Mouse (Mus musculus) stomach, embryonic 16.5 days (tissue): ENCODE data around the gene Minpp1. TPM values are rescaled to one million over a fixed set of nuclear protein-coding genes. Genes with fewer than 3 reads are reported as not detected.

Source experiments
- ATAC-seq: fragments of 200-750 bp; cut with Nextera tagmentation; 2 replicates; pipeline ENCODE4 v1.8.0; 2017; ENCODE audit warnings: moderate number of reproducible peaks, moderate TSS enrichment; ENCODE audit not compliant: insufficient read depth, low FRiP score
- H3K27ac ChIP-seq: fragments of 300-500 bp; sonication (generic); 2 replicates; pipeline ENCODE4 v1.5.1; 2014; ENCODE audit warnings: low read length
- H3K27me3 ChIP-seq: fragments of 300-500 bp; sonication (generic); 2 replicates; pipeline ENCODE4 v1.6.1; 2014; ENCODE audit warnings: low read length, control low read depth, mixed read lengths; ENCODE audit not compliant: control insufficient read depth, insufficient read depth
- H3K36me3 ChIP-seq: fragments of 300-500 bp; sonication (generic); 2 replicates; pipeline ENCODE4 v1.6.1; 2014; ENCODE audit warnings: low read length; ENCODE audit not compliant: control insufficient read depth, insufficient read depth
- H3K4me1 ChIP-seq: fragments of 300-500 bp; sonication (generic); 2 replicates; pipeline ENCODE4 v1.6.1; 2014; ENCODE audit warnings: low read length, control low read depth, mixed read lengths; ENCODE audit not compliant: control insufficient read depth, insufficient read depth
- H3K4me2 ChIP-seq: fragments of 300-500 bp; sonication (generic); 2 replicates; pipeline ENCODE4 v1.6.1; 2014; ENCODE audit warnings: low read depth, low read length, mixed read lengths
- H3K4me3 ChIP-seq: fragments of 300-500 bp; sonication (generic); replicated peaks from 2 replicates; pipeline ENCODE4 v1.5.1; 2014; ENCODE audit warnings: mild to moderate bottlenecking, low read length
- H3K9ac ChIP-seq: fragments of 300-500 bp; sonication (generic); 2 replicates; pipeline ENCODE4 v1.6.1; 2014; ENCODE audit warnings: low read length
- H3K9me3 ChIP-seq: fragments of 300-500 bp; sonication (generic); replicated peaks from 2 replicates; pipeline ENCODE4 v1.6.1; 2016; ENCODE audit warnings: low read length, control low read depth; ENCODE audit not compliant: control insufficient read depth
- WGBS: fragments of 180-500 bp; shearing (Covaris S2); extraction: QIAGEN DNeasy Blood & Tissue Kit; methylation state at CpG from one replicate; pipeline ENCODE4 v1.1.7; 2014; 5-methylcytosine and 5-hydroxymethylcytosine counted together
- polyA plus RNA-seq: library from polyadenylated mRNA; unstranded; fragments of >200 nt; fragmentation: Nextera tagmentation; extraction: Ambion mirVana; gene quantifications from 2 replicates; pipeline ENCODE4 v1.2.1, GENCODE M21; 2015

Minpp1 gene
- polyA plus RNA-seq, 1 experiment from 2014 or later = 44.4 TPM

DNA sequence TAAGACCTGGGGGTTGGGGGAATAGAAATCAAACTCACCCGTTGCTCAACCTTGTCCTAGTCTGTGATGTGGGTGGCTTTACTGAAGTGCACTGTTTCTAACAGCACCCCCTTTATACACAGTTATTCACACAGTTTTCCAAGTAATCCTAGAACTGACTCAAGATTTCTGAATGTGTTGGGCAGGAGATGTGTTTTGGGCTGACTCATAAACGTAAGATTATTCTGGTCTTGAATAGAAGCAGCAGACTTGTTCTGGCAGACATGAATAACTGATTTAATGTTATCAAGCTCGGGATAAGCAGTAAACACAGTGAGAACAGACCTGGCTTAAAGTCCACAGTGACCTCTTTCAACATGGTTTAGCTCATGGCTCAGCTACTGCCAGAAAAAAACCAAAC lies 65.9 kb downstream of the Minpp1 start:
- WGBS = 36% methylated on average over 3 of the region's 3 CpGs
- Histone ChIP-seq H3K36me3 (no peaks in the 10 kb centered on the region), H3K9me3 (no peaks in the 10 kb centered on the region)

DNA sequence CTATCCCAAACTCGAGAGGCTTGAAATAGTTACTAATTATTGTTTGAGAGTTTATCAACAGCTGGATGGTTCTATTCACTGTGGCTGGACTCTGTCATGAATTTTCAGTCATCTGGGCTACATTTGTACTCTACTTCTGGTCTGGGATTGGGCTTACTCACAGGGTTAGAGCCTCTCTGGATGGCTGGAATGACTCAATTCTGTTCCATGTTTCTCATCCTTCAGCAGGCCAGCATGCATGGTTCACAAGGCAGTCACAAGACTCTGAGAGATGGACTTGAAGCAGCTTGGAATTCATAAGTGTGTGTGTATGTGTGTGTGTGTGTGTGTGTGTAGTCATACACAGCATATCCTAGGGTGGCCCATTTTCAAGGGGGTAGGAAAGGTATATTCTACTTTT lies 66.5 kb downstream of the Minpp1 start:
- ATAC-seq = no peak
- Histone ChIP-seq H3K4me3 (no peak overlapping the region), H3K27ac (0 out of 2 replicates have a peak overlapping the region, but pooled peaks have one; percentile 37), H3K9me3 (no peaks in the 10 kb centered on the region), H3K27me3 (no peaks in the 10 kb centered on the region), H3K9ac (no peak overlapping the region), H3K4me1 (peaks cover 3% of the 10 kb centered on the region; the same call in 1 of the 2 replicates), H3K36me3 (no peaks in the 10 kb centered on the region), H3K4me2 (no peak overlapping the region)
- 51% methylated on average over 1 of the region's 1 CpGs for WGBS

More for the DNA sequence above, 65.9 kb downstream of the Minpp1 start:
- H3K4me3 ChIP-seq = no peak overlapping the region
- H3K4me1 ChIP-seq = peaks cover 3% of the 10 kb centered on the region; the same call in 1 of the 2 replicates
- H3K4me2 ChIP-seq = 0 out of 2 replicates have a peak overlapping the region, but pooled peaks have one; percentile 1
- peak overlapping the region; percentile 36; the same call in 1 of the 2 replicates for H3K27ac ChIP-seq
- no peak overlapping the region for H3K9ac ChIP-seq
- H3K27me3 ChIP-seq = no peaks in the 10 kb centered on the region
- ATAC-seq = no peak

DNA sequence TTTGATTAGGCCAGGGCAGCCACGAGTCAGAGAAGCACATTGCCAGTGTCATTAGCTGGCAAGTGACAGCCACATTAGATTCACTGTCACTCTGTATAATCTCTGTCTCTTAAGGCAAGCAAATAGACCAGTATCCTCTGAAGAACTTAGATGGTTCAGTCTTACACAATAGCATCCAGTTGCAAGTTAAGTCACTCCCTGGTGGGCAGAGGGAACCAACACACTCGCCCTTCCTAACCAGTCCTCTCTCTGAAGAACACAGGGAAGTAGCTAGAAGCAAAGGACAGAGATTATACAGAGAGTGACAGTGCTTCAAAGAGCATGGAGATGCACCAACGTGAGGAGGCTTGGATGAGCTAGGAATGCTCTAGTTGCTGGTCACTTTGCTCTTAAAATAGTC lies 67.7 kb downstream of the Minpp1 start:
- no peak for ATAC-seq
- WGBS = 77% methylated on average over 3 of the region's 3 CpGs

GRCm38 (mm10) chr19:32555257-32555656 lies 69.7 kb downstream of the Minpp1 start:
- WGBS = 42% methylated on average over 3 of the region's 3 CpGs
- Histone ChIP-seq H3K9me3 (no peaks in the 10 kb centered on the region), H3K27ac (no peak overlapping the region), H3K36me3 (no peaks in the 10 kb centered on the region), H3K4me1 (peaks cover 2% of the 10 kb centered on the region; the same call in 1 of the 2 replicates), H3K27me3 (no peaks in the 10 kb centered on the region), H3K4me3 (no peak overlapping the region), H3K4me2 (no peak overlapping the region), H3K9ac (no peak overlapping the region)
- ATAC-seq = no peak

More for the DNA sequence above, 67.7 kb downstream of the Minpp1 start:
- Histone ChIP-seq H3K9me3 (no peaks in the 10 kb centered on the region), H3K36me3 (no peaks in the 10 kb centered on the region), H3K4me1 (peaks cover 3% of the 10 kb centered on the region; the same call in 1 of the 2 replicates), H3K4me2 (no peak overlapping the region), H3K27me3 (no peaks in the 10 kb centered on the region), H3K4me3 (no peak overlapping the region), H3K27ac (no peak overlapping the region), H3K9ac (no peak overlapping the region)

Other genes starting within 250 kb of the Minpp1 start
- gene Sgms1, start 96.1 kb upstream of the Minpp1 start, polyA plus RNA-seq = 43.0 and 44.8 TPM in 2 replicates
- gene Rpl9-ps6, start 19.2 kb upstream of the Minpp1 start, polyA plus RNA-seq = 106 and 175 TPM in 2 replicates
- gene Papss2, start 110.0 kb downstream of the Minpp1 start, polyA plus RNA-seq = 11.0 and 13.0 TPM in 2 replicates